Mouse (Mus musculus): ENCODE measurements around the gene Pias1. TPM values are rescaled to one million over a fixed set of nuclear protein-coding genes. Genes with fewer than 3 reads are reported as not detected.
A peak's percentile ranks its signal among the peaks of the same experiment; 100 is the strongest.
"Not testable (repeated sequence)": the region's sequence is repeated elsewhere in the genome, so short reads cannot be mapped to it uniquely, and the experiment has no call there.

The Pias1 gene
- polyA plus RNA-seq, 1 experiment = 75.3 TPM

DNA sequence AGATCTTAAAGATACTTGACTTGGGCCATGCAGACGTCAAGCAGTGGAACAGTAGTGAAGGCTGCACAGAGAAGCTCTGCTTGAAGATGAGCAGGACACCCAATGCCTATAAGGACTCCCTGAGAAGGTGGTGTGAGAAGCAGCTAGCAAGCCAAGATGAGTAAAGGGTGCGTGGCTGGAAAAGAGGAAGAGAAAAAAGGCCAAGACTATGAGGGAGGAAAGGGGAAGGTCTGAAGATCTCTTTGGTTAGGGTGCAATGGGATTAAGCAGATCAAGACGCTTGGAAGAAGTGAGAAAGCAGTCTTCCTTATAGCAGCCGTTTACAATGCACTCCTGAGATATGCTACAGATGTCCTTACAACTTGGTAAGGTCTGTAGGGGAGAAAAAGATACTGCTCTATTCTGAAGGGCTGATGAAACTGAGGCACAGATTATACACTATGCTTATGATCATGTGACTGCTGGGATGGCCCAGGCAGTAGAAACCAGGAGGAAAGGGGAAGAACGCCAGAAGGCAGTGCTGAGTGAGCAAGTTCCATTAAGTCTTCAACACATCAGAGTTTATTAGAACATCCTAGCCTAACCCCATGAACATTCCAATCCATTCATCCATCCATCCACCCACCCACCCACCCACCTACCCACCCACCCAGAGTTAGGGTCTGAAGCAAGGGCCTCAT lies 74.2 kb downstream of the Pias1 start:
- peaks cover 28% of the 10 kb centered on the region for H3K4me1 ChIP-seq (ENCODE audit: control insufficient read depth, insufficient read depth, low read length)
- H3K27ac ChIP-seq (ENCODE audit: insufficient read depth, low read depth, low read length) = peak overlapping the region; percentile 98
- TF ChIP-seq CTCF (IDR thresholded peaks at IDR 0.05; ENCODE audit: low read depth, low read length) (no peak), POLR2A (IDR thresholded peaks at IDR 0.05; ENCODE audit: borderline replicate concordance, low read depth, low read length) (no peak)
- peak overlapping the region; percentile 22; the same call in 1 of the 2 replicates for H3K4me3 ChIP-seq (ENCODE audit: insufficient read depth, low read length)

DNA sequence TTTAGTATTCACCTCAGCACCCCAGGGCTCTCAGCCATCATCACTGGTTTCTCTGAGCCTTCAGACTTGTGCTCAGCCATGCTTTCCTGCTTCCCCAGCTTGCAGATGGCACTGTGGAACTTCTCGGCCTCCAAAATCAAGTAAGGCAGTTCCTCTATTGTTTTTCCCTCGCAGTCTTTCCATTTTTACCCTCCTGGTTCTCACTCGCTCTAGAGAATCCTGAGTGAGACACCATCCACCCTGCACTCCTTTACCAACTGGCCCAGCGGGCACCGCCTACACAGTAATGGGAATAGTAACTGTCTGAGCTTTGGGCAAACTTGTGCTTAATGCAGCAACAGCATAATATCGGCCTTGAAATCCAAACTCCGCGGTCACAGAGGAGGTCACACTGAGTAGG lies 82.7 kb downstream of the Pias1 start:
- no peak for TF ChIP-seq POLR2A (IDR thresholded peaks at IDR 0.05; ENCODE audit: borderline replicate concordance, low read depth, low read length)
- TF ChIP-seq CTCF (IDR thresholded peaks at IDR 0.05; ENCODE audit: low read depth, low read length) = no peak
- Histone ChIP-seq H3K4me3 (ENCODE audit: insufficient read depth, low read length) (no peak overlapping the region), H3K27ac (ENCODE audit: insufficient read depth, low read depth, low read length) (no peak overlapping the region), H3K4me1 (ENCODE audit: control insufficient read depth, insufficient read depth, low read length) (peaks cover 11% of the 10 kb centered on the region)

DNA sequence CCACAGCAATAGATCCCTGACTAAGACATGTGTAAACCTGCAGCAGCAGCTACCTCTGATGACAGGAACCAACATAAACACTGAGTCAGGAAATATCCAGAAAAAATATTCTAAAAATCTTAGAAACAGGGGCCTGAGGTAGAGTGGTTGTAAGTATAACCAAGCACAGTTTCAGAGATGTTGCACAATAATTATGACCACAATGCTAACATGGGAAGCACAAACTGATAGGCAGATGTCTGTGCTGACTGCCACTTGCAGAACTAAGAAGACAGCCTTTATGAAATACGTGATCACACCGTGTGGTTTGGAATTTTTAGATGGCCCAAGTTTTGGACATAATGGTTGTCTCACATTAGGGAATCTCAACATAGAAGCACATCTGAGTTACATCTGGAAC lies 83.9 kb downstream of the Pias1 start:
- H3K27ac ChIP-seq (ENCODE audit: insufficient read depth, low read depth, low read length) = peak overlapping the region; percentile 25; the same call in 1 of the 2 replicates
- TF ChIP-seq POLR2A (IDR thresholded peaks at IDR 0.05; ENCODE audit: borderline replicate concordance, low read depth, low read length) (no peak), CTCF (IDR thresholded peaks at IDR 0.05; ENCODE audit: low read depth, low read length) (no peak)

DNA sequence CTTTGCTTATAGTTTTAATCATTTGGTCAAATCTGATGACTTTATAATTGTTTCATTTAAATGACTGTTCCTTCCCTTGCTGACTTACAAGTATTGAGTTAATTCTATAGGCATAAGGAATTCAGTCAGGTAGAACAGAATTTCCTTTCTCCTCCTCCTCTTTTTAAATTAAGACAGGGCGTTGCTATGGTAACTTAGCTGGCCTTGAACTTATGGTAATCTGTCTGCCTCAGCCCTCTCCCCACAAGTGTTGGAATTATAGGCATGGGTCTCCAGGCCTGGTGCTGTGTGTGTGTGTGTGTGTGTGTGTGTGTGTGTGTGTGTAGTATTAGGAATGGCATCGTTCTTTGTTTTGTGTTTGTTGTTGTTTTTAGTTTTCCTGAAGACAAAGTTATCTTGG lies 86.0 kb downstream of the Pias1 start:
- Histone ChIP-seq H3K4me1 (ENCODE audit: control insufficient read depth, insufficient read depth, low read length) (peaks cover 11% of the 10 kb centered on the region), H3K27ac (ENCODE audit: insufficient read depth, low read depth, low read length) (no peak overlapping the region), H3K4me3 (ENCODE audit: insufficient read depth, low read length) (no peak overlapping the region)
- TF ChIP-seq CTCF (IDR thresholded peaks at IDR 0.05; ENCODE audit: low read depth, low read length) (no peak), POLR2A (IDR thresholded peaks at IDR 0.05; ENCODE audit: borderline replicate concordance, low read depth, low read length) (no peak)

More for the DNA sequence above, 83.9 kb downstream of the Pias1 start:
- H3K4me3 ChIP-seq (ENCODE audit: insufficient read depth, low read length) = no peak overlapping the region
- H3K4me1 ChIP-seq (ENCODE audit: control insufficient read depth, insufficient read depth, low read length) = peaks cover 11% of the 10 kb centered on the region

DNA sequence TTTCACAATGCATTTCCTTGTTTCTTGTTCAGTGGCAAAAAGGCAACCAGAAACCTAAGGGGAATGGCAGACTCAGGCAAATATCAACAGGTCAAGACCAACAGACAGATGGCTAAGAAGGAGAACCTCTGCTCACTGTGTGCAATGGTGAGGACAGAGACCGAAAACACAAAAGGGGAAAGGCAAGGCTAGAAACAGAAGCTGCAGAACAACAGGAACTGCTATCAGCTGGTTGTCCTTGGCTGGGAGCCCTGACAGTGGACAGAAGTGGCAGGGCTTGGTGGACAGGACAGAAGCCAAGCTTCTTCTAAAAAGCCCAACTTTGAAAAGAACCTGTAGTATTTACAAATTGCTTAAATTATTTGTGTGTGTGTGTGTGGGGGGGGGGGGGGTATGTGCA lies 93.2 kb downstream of the Pias1 start:
- H3K27ac ChIP-seq (ENCODE audit: insufficient read depth, low read depth, low read length) = peak overlapping the region; percentile 81
- TF ChIP-seq CTCF (IDR thresholded peaks at IDR 0.05; ENCODE audit: low read depth, low read length) (no peak), POLR2A (IDR thresholded peaks at IDR 0.05; ENCODE audit: borderline replicate concordance, low read depth, low read length) (no peak)
- H3K4me3 ChIP-seq (ENCODE audit: insufficient read depth, low read length) = no peak overlapping the region
- peaks cover 2% of the 10 kb centered on the region; the same call in 1 of the 2 replicates for H3K4me1 ChIP-seq (ENCODE audit: control insufficient read depth, insufficient read depth, low read length)

DNA sequence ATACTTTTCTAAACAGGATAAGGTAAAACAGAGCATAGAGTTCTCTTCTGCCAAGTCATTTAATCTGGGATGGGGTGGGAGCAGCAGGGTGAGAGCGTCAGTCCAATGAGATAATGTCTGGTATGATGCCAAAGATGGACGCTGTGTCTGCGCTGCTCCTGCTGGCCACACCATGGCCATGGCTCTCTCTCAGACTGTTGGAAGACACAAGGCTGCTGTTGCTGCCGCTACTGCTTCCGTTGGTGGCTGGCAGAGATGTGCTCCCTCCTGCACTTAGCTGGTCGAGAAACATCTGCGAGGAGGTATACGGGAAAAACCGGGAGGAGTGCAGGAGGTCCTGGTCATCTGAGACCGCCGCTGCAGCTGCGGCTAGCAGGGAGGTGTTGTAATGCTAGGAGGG lies 105.9 kb downstream of the Pias1 start:
- TF ChIP-seq CTCF (IDR thresholded peaks at IDR 0.05; ENCODE audit: low read depth, low read length) (no peak), POLR2A (IDR thresholded peaks at IDR 0.05; ENCODE audit: borderline replicate concordance, low read depth, low read length) (no peak)
- Histone ChIP-seq H3K4me1 (ENCODE audit: control insufficient read depth, insufficient read depth, low read length) (peaks cover 2% of the 10 kb centered on the region; the same call in 1 of the 2 replicates), H3K27ac (ENCODE audit: insufficient read depth, low read depth, low read length) (no peak overlapping the region), H3K4me3 (ENCODE audit: insufficient read depth, low read length) (no peak overlapping the region)

DNA sequence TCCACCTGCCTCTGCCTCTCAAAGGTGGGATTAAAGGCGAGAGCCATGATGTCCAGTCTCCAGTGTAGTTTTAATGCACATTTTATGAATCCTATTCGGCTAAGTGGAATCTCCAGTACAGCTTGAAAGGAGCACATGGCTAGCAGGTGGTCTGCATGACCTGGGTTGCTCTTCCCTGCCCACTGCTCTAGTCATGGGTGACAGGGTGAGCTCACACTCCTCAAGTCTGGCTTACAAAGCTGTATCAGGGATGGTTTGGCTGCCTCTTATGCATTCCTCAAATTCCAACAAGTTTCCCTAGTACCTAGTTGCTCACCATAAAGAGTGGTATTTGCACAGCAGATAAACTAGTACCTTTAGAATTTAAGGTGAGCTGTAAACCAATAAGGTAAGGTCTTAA lies 109.9 kb downstream of the Pias1 start:
- H3K27ac ChIP-seq (ENCODE audit: insufficient read depth, low read depth, low read length) = no peak overlapping the region
- TF ChIP-seq POLR2A (IDR thresholded peaks at IDR 0.05; ENCODE audit: borderline replicate concordance, low read depth, low read length) = no peak
- TF ChIP-seq CTCF (IDR thresholded peaks at IDR 0.05; ENCODE audit: low read depth, low read length) = no peak
- H3K4me1 ChIP-seq (ENCODE audit: control insufficient read depth, insufficient read depth, low read length) = peaks cover 12% of the 10 kb centered on the region
- H3K4me3 ChIP-seq (ENCODE audit: insufficient read depth, low read length) = no peak overlapping the region

DNA sequence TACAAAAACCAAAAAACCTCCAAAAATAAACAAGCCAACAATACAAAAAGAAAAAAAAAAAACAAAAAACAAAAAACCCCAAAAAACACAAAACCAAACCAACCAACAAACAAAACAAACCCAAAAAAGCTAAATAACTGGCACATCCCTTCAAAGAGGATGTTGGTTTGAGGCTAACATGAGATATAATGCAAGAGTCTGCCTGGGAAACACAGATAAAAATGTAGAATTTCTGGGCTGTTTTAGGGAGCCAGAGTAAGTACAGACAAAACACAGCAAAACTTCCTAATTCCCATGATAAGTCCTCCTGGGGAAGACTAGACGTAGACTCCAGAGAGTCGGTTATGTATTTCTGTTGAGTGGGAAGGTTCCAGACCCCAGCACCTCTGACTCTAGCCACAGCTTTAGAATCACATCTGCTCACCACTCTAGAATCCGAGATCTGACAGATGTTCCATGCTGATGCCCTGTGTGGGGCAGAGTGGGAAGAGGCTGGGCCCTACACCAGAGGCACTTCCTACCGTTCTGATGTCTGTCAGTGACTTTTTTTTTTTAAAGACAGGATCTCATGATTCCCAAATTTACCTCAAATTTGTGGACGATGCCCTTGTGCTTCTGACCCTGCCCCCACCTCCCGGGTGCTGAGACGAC lies 110.6 kb downstream of the Pias1 start:
- Histone ChIP-seq H3K27ac (ENCODE audit: insufficient read depth, low read depth, low read length) (no peak overlapping the region), H3K4me1 (ENCODE audit: control insufficient read depth, insufficient read depth, low read length) (peaks cover 12% of the 10 kb centered on the region), H3K4me3 (ENCODE audit: insufficient read depth, low read length) (no peak overlapping the region)
- TF ChIP-seq CTCF (IDR thresholded peaks at IDR 0.05; ENCODE audit: low read depth, low read length) (no peak), POLR2A (IDR thresholded peaks at IDR 0.05; ENCODE audit: borderline replicate concordance, low read depth, low read length) (no peak)

DNA sequence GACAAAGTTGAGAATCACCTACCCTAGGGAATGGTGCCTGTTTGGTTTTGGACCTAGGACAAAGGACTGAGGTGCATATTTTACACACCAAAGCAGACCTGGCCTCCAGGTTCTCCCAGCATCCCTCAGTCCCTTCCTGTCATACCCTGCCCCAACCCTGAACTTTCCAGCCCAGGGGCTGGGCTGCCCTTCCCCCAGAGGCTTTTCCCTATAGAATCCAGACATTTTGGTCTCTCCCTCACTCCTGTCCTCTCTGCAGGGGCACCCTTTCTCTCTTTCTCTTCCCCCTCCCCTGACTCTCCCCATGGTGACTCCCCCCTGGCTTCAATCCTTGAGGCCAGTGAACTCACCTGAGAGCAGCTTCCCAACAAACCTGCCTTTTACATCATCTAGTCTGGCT lies 117.0 kb downstream of the Pias1 start:
- H3K4me3 ChIP-seq (ENCODE audit: insufficient read depth, low read length) = no peak overlapping the region
- no peak overlapping the region for H3K27ac ChIP-seq (ENCODE audit: insufficient read depth, low read depth, low read length)
- TF ChIP-seq POLR2A (IDR thresholded peaks at IDR 0.05; ENCODE audit: borderline replicate concordance, low read depth, low read length) (no peak), CTCF (IDR thresholded peaks at IDR 0.05; ENCODE audit: low read depth, low read length) (no peak)
- H3K4me1 ChIP-seq (ENCODE audit: control insufficient read depth, insufficient read depth, low read length) = peaks cover 8% of the 10 kb centered on the region

DNA sequence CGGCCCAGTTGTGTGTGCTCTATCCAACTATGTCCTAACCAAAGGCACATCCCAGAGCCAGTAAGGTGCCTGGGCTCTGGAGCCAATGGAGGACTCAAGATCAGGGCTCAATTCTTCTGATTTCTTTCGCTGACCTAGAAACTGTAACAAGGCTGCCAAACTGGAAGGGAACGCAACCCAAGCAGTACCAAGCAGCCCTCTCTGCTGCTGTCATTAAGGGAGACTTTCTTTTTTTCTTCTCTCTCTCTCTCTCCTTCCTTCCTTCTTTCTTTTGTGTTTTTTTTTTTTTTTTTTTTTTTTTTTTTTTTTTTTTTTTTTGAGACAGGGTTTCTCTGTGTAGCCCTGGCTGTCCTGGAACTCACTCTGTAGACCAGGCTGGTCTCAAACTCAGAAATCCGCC lies 118.5 kb downstream of the Pias1 start:
- not testable (repeated sequence) for H3K27ac ChIP-seq (ENCODE audit: insufficient read depth, low read depth, low read length); H3K4me1 ChIP-seq (ENCODE audit: control insufficient read depth, insufficient read depth, low read length); H3K4me3 ChIP-seq (ENCODE audit: insufficient read depth, low read length)

Measured in bone marrow macrophage, adult 2 months (primary cell).